Mouse (Mus musculus) ES-Bruce4 (cell line): Measurements from ENCODE around the gene Cep85l. TPM values are rescaled to one million over a fixed set of nuclear protein-coding genes. Genes with fewer than 3 reads are reported as not detected.

Experiments used
- H3K27ac ChIP-seq: 2 replicates; pipeline ENCODE4 v1.5.1; 2012; ENCODE audit warnings: low read length, inconsistent platforms; ENCODE audit not compliant: insufficient read depth
- H3K27me3 ChIP-seq: 2 replicates; pipeline ENCODE4 v1.6.1; 2012; ENCODE audit warnings: mild to moderate bottlenecking, low read length, inconsistent platforms; ENCODE audit not compliant: control insufficient read depth, poor library complexity, insufficient read depth, severe bottlenecking
- H3K36me3 ChIP-seq: 2 replicates; pipeline ENCODE4 v1.6.1; 2012; ENCODE audit warnings: inconsistent platforms, mild to moderate bottlenecking, low read length, moderate library complexity; ENCODE audit not compliant: control insufficient read depth, poor library complexity, insufficient read depth, severe bottlenecking
- H3K4me1 ChIP-seq: one replicate; pipeline ENCODE4 v1.8.1; 2011; ENCODE audit warnings: low read length; ENCODE audit not compliant: control insufficient read depth, insufficient read depth
- H3K4me3 ChIP-seq: 2 replicates; pipeline ENCODE4 v1.5.1; 2011; ENCODE audit warnings: low read depth, mild to moderate bottlenecking, low read length
- H3K9ac ChIP-seq: 2 replicates; pipeline ENCODE4 v1.6.1; 2012; ENCODE audit warnings: low read depth, mild to moderate bottlenecking, inconsistent platforms; ENCODE audit not compliant: poor library complexity, severe bottlenecking
- H3K9me3 ChIP-seq: replicated peaks from 2 replicates; pipeline ENCODE4 v1.6.1; 2012; ENCODE audit warnings: mild to moderate bottlenecking, low read length, inconsistent platforms; ENCODE audit not compliant: control insufficient read depth, poor library complexity, insufficient read depth, severe bottlenecking
- CTCF ChIP-seq: IDR thresholded peaks from one replicate; pipeline ENCODE4 v1.8.1; 2011; ENCODE audit warnings: low read depth, low read length
- EP300 ChIP-seq: IDR thresholded peaks from 2 replicates; pipeline ENCODE4 v1.6.1; 2011; ENCODE audit warnings: low read depth, low read length; ENCODE audit not compliant: insufficient read depth
- POLR2A ChIP-seq: IDR thresholded peaks from one replicate; pipeline ENCODE4 v1.8.1; 2011; ENCODE audit warnings: low read length; ENCODE audit not compliant: insufficient read depth
- polyA plus RNA-seq: library from polyadenylated mRNA; stranded (reverse); fragments of >200 nt; gene quantifications from 2 replicates; pipeline ENCODE4 v1.2.4, GENCODE M21; 2011; ENCODE audit warnings: low read depth; ENCODE audit not compliant: missing spikeins, insufficient read depth, insufficient read length

Cep85l gene
- polyA plus RNA-seq, 1 experiment, result 5.0 TPM

- Histone ChIP-seq H3K9me3 (no peaks in the 10 kb centered on the region), H3K4me1 (no peaks in the 10 kb centered on the region), H3K36me3 (no peaks in the 10 kb centered on the region), H3K4me3 (no peak overlapping the region), H3K9ac (no peak overlapping the region), H3K27me3 (no peaks in the 10 kb centered on the region), H3K27ac (no peak overlapping the region)
- TF ChIP-seq CTCF (peak; percentile 8), POLR2A (no peak)
Measured at GRCm38 (mm10) chr10:53347787-53348755, 31.7 kb downstream of the Cep85l start.

GRCm38 (mm10) chr10:53346916-53347315 lies 32.8 kb downstream of the Cep85l start:
- Histone ChIP-seq H3K4me1 (no peaks in the 10 kb centered on the region), H3K4me3 (no peak overlapping the region), H3K27me3 (no peaks in the 10 kb centered on the region), H3K9me3 (no peaks in the 10 kb centered on the region), H3K36me3 (no peaks in the 10 kb centered on the region), H3K9ac (no peak overlapping the region), H3K27ac (no peak overlapping the region)
- no peak for TF ChIP-seq EP300

DNA sequence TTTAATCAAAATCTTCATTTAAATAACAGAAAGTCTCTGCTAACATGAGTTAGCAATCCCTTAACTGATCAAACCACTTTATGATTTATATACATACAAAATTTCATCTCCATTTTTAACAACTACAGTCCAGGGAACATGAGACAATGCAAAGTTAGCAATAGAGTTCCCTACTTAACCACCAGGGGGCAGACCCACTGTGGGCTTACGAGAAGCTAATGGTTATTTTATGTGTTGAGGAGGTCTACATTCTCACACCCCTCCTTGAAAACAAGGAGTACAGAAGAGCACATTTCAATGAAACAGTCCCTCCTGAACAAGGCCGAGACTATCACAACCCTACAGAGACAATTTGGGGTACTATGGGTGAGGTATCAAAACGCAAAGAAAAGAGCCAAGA lies 33.2 kb downstream of the Cep85l start:
- no peaks in the 10 kb centered on the region for H3K9me3 ChIP-seq
- H3K9ac ChIP-seq, result no peak overlapping the region
- H3K4me1 ChIP-seq, result no peaks in the 10 kb centered on the region
- H3K27ac ChIP-seq, result no peak overlapping the region
- no peak for TF ChIP-seq EP300
- TF ChIP-seq POLR2A, result no peak
- no peak for TF ChIP-seq CTCF
- H3K4me3 ChIP-seq, result no peak overlapping the region
- no peaks in the 10 kb centered on the region for H3K27me3 ChIP-seq
- H3K36me3 ChIP-seq, result no peaks in the 10 kb centered on the region

DNA sequence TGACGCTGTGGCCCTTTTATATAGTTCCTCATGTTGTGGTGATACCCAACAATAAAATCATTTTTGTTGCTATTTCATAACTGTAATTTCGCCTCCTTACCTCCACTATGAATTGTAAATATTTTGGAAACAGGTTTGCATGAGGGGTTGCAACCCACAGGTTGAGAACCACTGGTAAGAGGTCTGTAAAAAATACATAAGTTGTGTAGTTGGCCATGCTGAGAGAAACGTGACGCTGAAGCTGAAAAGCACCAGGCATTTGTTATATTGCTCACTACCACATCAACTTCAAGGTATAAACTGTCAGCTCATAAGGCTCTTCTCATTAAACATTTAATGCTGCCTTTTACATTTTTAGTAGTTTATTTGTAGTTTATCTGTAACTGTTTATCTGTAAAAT lies 34.2 kb downstream of the Cep85l start:
- Histone ChIP-seq H3K9ac (no peak overlapping the region), H3K4me1 (no peaks in the 10 kb centered on the region), H3K9me3 (no peaks in the 10 kb centered on the region), H3K36me3 (no peaks in the 10 kb centered on the region), H3K4me3 (no peak overlapping the region), H3K27me3 (no peaks in the 10 kb centered on the region), H3K27ac (no peak overlapping the region)
- no peak for TF ChIP-seq CTCF
- TF ChIP-seq POLR2A, result no peak
- no peak for TF ChIP-seq EP300

DNA sequence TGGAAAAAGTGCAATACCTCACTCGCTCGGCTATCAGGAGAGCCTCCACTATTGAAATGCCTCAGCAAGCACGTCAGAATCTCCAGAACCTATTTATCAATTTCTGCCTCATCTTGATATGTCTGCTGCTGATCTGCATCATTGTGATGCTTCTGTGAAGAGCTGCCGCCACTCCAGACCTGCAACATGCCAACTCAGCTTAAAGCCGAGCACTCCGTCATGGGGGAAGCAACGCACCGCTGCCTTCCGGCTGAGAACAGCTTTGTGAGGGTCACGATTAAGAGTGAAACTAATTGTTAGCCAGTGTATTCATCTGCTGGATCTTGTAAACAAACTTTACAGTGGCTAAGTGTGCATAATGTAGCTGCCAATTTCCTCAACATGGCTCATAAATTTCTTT lies 35.9 kb downstream of the Cep85l start:
- Histone ChIP-seq H3K4me1 (no peaks in the 10 kb centered on the region), H3K27ac (no peak overlapping the region), H3K9ac (no peak overlapping the region), H3K27me3 (no peaks in the 10 kb centered on the region), H3K36me3 (no peaks in the 10 kb centered on the region), H3K9me3 (no peaks in the 10 kb centered on the region), H3K4me3 (no peak overlapping the region)
- TF ChIP-seq EP300, result no peak
- TF ChIP-seq POLR2A, result no peak
- TF ChIP-seq CTCF, result no peak

DNA sequence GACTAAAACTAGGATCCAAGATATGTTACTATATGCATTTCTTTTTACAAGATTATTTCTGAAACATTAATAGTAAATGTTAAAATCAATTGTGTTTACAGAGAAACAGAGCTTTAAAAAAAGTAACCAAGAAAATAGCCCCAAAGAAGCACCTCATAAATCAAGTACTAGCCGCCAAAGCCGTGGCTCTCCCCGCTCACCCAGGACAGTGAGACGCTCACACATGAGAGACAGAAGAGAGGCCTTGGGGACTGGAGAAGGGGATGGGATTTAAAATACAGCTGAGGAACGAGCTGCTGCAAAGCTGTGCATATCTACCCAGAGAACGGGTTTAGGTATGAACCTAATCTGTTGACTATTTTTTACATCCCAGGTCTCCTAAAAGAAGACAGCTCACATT lies 36.4 kb downstream of the Cep85l start:
- Histone ChIP-seq H3K27me3 (no peaks in the 10 kb centered on the region), H3K4me1 (no peaks in the 10 kb centered on the region), H3K4me3 (no peak overlapping the region), H3K27ac (no peak overlapping the region), H3K9me3 (no peaks in the 10 kb centered on the region), H3K36me3 (no peaks in the 10 kb centered on the region), H3K9ac (no peak overlapping the region)
- TF ChIP-seq CTCF (no peak), EP300 (no peak), POLR2A (no peak)
